Mouse (Mus musculus) activated CD4-positive, CD25-positive, alpha-beta regulatory T cell, adult 9 weeks (primary cell): ENCODE results near the gene Hectd4. TPM values are rescaled to one million over a fixed set of nuclear protein-coding genes. Genes with fewer than 3 reads are reported as not detected.

Experiments
- polyA plus RNA-seq: library from polyadenylated mRNA; unstranded; fragments of 100-300 nt; shearing (Covaris generic); gene quantifications from one replicate; pipeline ENCODE4 v1.2.1, GENCODE M21; 2017

The Hectd4 gene
- polyA plus RNA-seq: 4.9 TPM

DNA sequence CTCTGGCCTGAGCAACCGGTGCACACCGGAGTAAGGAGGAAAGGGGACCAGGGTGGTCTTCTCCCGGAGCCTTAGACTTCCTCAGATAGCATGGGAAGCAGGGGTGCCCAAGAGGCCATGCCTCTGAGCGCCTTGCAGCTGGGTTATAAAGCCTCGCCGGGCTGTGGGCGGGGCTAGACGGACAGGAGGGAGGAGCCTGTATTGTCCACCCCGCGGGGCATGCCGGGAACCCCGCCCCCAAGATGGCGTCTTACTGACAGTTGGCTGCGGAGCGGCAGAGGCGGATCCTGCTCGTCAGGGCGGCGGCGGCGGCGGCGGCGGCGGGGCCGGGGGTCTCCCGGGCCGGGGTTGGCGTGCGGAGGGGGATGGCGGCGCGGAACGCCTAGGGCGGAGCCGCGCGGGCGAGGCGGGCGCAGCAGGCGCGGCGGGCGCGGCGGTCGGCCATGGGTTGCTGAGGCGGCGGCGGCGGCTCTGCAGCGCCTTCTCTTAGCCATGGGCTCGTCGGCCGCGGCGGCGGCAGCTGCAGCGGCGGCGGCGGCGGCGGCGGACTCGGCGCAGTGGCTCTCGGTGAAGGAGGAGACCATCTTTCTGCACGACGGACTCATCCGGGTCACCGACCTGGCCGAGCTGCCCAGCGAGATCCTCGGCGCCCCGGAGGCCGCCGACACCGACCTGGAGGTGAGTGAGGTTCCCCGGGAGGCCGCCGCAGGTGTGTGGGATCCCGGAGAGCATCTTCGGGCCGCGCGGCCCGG is at the start of gene Hectd4:
TSS of gene Hectd4 (plus strand) at position 240 of the 752 bp plus-strand sequence.

DNA sequence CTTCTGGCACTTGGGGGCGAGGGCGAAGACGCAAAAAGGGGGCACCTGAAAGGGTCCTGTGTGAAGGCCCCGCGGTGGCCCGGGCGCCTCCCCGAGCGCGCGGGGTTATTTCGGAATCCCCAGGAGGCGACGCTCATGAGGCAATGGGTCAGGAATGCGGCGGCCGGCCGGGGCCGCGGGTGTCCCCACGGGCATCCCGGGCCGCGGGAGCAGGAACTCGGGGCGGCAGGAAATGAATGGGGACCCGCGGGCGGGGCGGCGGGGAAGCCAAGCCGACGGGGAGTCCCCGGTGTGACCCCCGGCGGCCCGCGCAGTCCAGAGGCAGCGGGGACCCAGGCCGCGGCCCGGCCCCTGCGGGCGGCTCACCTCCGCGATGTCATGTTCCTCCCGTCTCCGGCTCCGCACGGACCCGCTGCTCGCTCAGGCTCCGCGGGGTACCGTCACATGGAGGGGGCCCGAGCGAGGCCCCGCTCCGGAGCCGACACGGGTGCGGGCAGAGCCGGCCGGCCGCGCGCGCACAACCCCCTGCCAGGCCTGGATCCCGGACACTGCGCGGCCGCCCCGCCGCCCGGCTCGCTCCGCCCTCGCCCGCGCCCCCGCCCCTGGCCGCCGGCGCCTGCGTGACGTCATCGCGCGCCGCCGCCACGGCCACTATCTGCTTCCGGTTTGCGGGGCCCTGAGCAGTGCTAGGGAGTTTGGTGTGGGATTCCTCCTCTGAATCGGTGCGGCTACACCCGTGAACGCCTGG is 29.0 kb upstream of the Hectd4 start, which contains the start of gene Ptpn11:
TSS of gene Ptpn11 (minus strand) at position 562 of the 748 bp plus-strand sequence.

DNA sequence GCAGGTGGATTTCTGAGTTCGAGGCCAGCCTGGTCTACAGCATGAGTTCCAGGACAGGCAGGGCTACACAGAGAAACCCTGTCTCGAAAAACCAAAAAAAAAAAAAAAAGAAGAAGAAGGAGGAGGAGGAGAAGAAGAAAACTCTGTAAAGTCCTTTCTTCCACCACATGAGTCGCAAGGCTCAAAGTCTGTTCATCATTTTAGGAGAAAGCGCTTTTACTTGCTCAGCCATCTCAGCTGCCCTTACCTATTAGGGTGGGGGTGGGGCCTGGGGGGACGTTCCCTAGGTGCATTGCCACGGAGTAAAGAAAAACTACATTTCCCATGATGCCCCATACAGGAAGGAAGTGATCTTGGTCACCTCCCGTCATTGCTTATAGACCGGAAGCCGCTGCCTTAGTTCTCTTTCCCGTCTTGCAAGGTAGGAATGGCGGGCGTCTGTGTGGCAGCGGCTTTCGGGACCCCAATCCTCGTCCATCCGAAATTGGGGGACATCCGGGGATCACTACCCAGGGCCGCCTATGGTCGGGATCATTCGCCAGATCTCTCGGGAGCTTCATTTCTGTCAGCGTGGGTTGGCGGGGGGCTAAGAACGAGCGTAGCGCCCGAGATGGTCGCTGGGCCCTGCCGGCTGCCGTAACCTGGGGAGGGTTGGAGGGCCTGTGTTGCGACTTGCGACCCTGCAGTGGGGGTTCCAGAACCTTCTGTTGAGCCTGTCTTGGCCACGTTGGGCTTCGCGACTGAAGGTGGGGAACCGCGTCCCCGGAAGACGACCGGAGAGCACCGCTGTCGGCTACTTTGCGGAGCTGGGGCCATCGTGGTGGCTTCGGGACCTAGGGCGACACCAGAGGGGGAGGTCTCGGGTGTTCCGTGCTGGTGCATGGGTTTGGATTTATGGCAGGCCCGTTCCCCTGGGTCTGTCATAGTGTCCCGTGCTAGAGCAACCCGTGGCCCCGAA is 15.6 kb upstream of the Hectd4 start, which contains the start of gene Rpl6:
TSS of gene Rpl6 (plus strand) at position 350 of the 958 bp plus-strand sequence.

DNA sequence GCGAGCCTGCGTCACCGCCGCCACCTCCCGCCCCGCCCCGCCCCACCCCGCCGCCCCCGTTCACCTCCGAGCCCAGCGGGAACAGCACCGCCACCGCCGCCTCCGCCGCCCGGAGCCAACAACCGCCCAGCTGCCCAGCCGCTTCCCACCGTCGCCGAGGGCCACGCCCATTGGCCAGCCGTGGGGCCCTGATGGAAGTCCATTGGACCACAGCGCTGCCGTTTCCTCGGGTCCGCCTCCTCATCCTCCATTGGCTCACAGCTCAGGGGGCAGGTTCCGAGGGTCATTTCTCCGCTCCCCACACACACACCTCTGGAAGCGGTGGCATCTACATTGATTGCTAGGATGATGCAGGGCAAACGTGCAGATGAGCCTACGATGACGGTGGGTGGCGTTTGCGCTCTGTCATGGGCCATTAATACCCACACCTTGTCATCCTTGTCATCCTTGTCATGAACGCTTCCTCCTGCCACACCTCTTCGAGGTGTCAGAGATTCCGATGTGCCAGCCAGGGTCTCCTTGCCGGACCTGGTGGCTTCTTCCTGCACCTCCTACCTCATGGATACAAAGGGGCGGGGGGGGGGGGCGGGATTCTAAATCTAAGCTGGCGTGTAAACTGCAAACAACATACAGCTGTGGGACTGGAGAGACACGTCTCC is 165.6 kb downstream of the Hectd4 start, which contains the start of gene Trafd1:
TSS of gene Trafd1 (minus strand) at position 172 of the 659 bp plus-strand sequence.

DNA sequence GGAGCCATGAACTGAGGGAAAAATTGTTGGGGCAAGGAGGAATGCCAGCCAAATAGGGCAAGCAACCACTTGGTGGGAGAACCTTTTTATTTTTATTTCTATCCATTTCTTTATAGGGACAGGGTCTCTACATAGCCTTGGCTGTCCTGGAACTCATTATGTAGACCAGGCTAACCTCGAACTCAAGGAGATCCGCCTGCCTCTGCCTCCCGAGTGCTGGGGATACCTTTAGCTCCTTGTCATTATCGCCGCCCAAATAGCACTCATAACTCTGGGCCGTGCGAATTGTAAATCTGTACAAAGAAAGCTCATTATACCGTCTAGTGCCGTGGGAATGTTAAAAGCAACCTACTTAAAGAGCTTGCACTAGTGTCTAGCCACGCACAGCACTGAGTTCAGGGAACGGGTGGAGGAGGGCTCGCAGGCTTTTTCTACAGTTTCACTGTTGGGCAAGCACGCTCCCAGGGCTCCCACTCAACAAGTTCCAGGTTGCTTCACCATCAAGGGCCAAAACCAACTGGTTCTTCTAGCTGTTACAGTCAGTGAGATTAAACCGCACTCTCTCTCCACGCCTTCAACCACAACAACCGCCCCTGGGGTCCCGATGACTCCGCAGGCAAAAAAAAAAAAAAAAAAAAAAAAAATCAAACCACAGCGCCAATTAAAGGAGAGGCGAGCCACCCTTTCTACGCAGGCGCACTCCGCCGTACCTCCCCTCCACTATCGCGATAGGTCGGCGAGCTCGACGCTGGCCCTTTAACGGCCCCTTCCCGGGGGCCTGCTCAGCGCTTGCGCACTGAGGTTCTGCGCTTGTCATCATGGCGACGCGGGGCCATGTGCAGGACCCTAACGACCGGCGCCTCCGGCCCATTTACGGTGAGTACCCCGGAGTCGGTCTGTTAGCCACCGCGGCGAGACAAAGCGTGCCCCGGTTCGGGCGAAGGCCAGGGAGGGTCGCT is 177.4 kb downstream of the Hectd4 start, which contains the start of gene Naa25:
TSS of gene Naa25 (plus strand) at position 750 of the 959 bp plus-strand sequence.

Other genes with a start within 250 kb of the Hectd4 start
- not detected for gene Rph3a, start 210.1 kb upstream of the Hectd4 start, polyA plus RNA-seq
- gene Ptpn11, start 28.8 kb upstream of the Hectd4 start, polyA plus RNA-seq: 17.2 TPM
- gene Rpl6, start 15.7 kb upstream of the Hectd4 start, polyA plus RNA-seq: 905 TPM
- 62.9 TPM for gene Trafd1, start 165.4 kb downstream of the Hectd4 start, polyA plus RNA-seq
- gene Naa25, start 177.7 kb downstream of the Hectd4 start, polyA plus RNA-seq: 40.6 TPM
- 1.5 TPM for gene Tmem116, start 231.7 kb downstream of the Hectd4 start, polyA plus RNA-seq
- 67.2 TPM for gene Erp29, start 232.3 kb downstream of the Hectd4 start, polyA plus RNA-seq